Mouse (Mus musculus): ENCODE measurements around the gene Hspb8.
"Not testable (repeated sequence)": the region's sequence is repeated elsewhere in the genome, so short reads cannot be mapped to it uniquely, and the experiment has no call there.

Hspb8 gene

GRCm38 (mm10) chr5:116396104-116396503 lies 26.6 kb downstream of the Hspb8 start:
- no peak for DNase-seq (ENCODE audit: low spot score in 2 of 2)

GRCm38 (mm10) chr5:116392603-116393002 lies 30.1 kb downstream of the Hspb8 start:
- no peak for DNase-seq (ENCODE audit: low spot score in 2 of 2)

GRCm38 (mm10) chr5:116389856-116390542 lies 32.7 kb downstream of the Hspb8 start:
- DNase-seq (ENCODE audit: low spot score in 2 of 2), result peak; percentile 31 to 54

GRCm38 (mm10) chr5:116389321-116389720 lies 33.3 kb downstream of the Hspb8 start:
- DNase-seq (ENCODE audit: low spot score in 2 of 2), result no peak

- no peak for DNase-seq (ENCODE audit: low spot score in 2 of 2)
Observed at GRCm38 (mm10) chr5:116387302-116387935, 35.2 kb downstream of the Hspb8 start.

GRCm38 (mm10) chr5:116386020-116386419 lies 36.6 kb downstream of the Hspb8 start:
- DNase-seq (ENCODE audit: low spot score in 2 of 2), result peak; percentile 72 to 74

- not testable (repeated sequence) for DNase-seq (ENCODE audit: low spot score in 2 of 2)
Observed at GRCm38 (mm10) chr5:116382646-116383045, 40.0 kb downstream of the Hspb8 start.

- DNase-seq (ENCODE audit: low spot score in 2 of 2), result no peak
Observed at GRCm38 (mm10) chr5:116381726-116382125, 40.9 kb downstream of the Hspb8 start.

- no peak for DNase-seq (ENCODE audit: low spot score in 2 of 2)
Observed at GRCm38 (mm10) chr5:116381217-116381616, 41.4 kb downstream of the Hspb8 start.

GRCm38 (mm10) chr5:116380384-116380783 lies 42.3 kb downstream of the Hspb8 start:
- no peak for DNase-seq (ENCODE audit: low spot score in 2 of 2)

- DNase-seq (ENCODE audit: low spot score in 2 of 2), result no peak
Observed at GRCm38 (mm10) chr5:116378872-116379271, 43.8 kb downstream of the Hspb8 start.

- DNase-seq (ENCODE audit: low spot score in 2 of 2), result no peak
Observed at GRCm38 (mm10) chr5:116367923-116368322, 54.7 kb downstream of the Hspb8 start.

GRCm38 (mm10) chr5:116366889-116367682 lies 55.6 kb downstream of the Hspb8 start:
- no peak for DNase-seq (ENCODE audit: low spot score in 2 of 2)

GRCm38 (mm10) chr5:116361342-116361741 lies 61.3 kb downstream of the Hspb8 start:
- DNase-seq (ENCODE audit: low spot score in 2 of 2), result no peak

GRCm38 (mm10) chr5:116360751-116361150 lies 61.9 kb downstream of the Hspb8 start:
- no peak for DNase-seq (ENCODE audit: low spot score in 2 of 2)
